7 mouse cellular contexts compared by ENCODE assay signal in genomic region chr2:148395131-148396051, GRCm38 (mm10). TPM values are rescaled to one million over a fixed set of nuclear protein-coding genes. Genes with fewer than 3 reads are reported as not detected.
DNase-seq lines count a peak whose midpoint lies in the region; ATAC-seq and TF ChIP-seq lines count a peak whose summit lies in the region.

Gene Sstr4 (plus strand): TSS chr2:148395344.

- intact Hi-C loops in left cerebral cortex, postnatal 4 days (cut with DNase I): no loop called here

- peaks cover 10% of the 10 kb centered on the region; the same call in 1 of the 2 replicates for H3K27me3 ChIP-seq in hindbrain, embryonic 15.5 days
- no peaks in the 10 kb centered on the region; the same call in 1 of the 2 replicates for H3K27me3 ChIP-seq in small intestine, adult 2 months (ENCODE audit: control insufficient read depth, insufficient read depth, low read length)

- peak within 1 kb of the TSS; percentile 50 for H3K4me3 ChIP-seq in bone marrow, adult 2 months (replicated peaks; ENCODE audit: control insufficient read depth, low read depth, low read length)
- peak within 1 kb of the TSS; percentile 71 for H3K4me3 ChIP-seq in hindbrain, embryonic 15.5 days
- peak within 1 kb of the TSS; percentile 40 for H3K4me3 ChIP-seq in small intestine, adult 2 months (ENCODE audit: low read depth, low read length)

- TF ChIP-seq POLR2A in bone marrow, adult 2 months (IDR thresholded peaks at IDR 0.05; ENCODE audit: borderline replicate concordance, control insufficient read depth, low read depth, low read length): peak; percentile 44; the same call in 1 of the 2 replicates
- no peak for TF ChIP-seq POLR2A in small intestine, adult 2 months (IDR thresholded peaks at IDR 0.05; ENCODE audit: low read depth, low read length)

- peaks cover 7% of the 10 kb centered on the region for H3K4me1 ChIP-seq in bone marrow, adult 2 months (ENCODE audit: control insufficient read depth, insufficient read depth, low read length)
- peaks cover 27% of the 10 kb centered on the region for H3K4me1 ChIP-seq in hindbrain, embryonic 15.5 days (replicated peaks)
- H3K4me1 ChIP-seq in small intestine, adult 2 months (ENCODE audit: control insufficient read depth, insufficient read depth, insufficient read length, low read length): peaks cover 7% of the 10 kb centered on the region; the same call in 1 of the 2 replicates

- peak; percentile 90 for ATAC-seq in hindbrain, embryonic 15.5 days (ENCODE audit: low FRiP score, low read depth)

- peak; percentile 37 for DNase-seq in R1 (ENCODE audit: low read depth, low spot score)
- peak; percentile 53 to 60 for DNase-seq in frontal cortex, postnatal 10 days (ENCODE audit: low spot score in 2 of 2)
- DNase-seq in left cerebral cortex, postnatal 4 days: peak; percentile 29
- DNase-seq in mesoderm, embryonic 11.5 days (ENCODE audit: low read depth, low spot score): peak; percentile 31

- peak within 1 kb of the TSS; percentile 57 for H3K9ac ChIP-seq in hindbrain, embryonic 15.5 days

- 0 out of 2 replicates have a peak within 1 kb of the TSS, but pooled peaks have one; percentile 6 for H3K27ac ChIP-seq in bone marrow, adult 2 months (ENCODE audit: control insufficient read depth, insufficient read depth, low read depth, low read length, poor library complexity)
- H3K27ac ChIP-seq in hindbrain, embryonic 15.5 days (replicated peaks): no peak within 1 kb of the TSS
- H3K27ac ChIP-seq in small intestine, adult 2 months (ENCODE audit: insufficient read depth, low read depth, low read length): no peak within 1 kb of the TSS

- peak; percentile 74 for TF ChIP-seq CTCF in bone marrow, adult 2 months (IDR thresholded peaks at IDR 0.05; ENCODE audit: control insufficient read depth, insufficient read depth, low read length)
- TF ChIP-seq CTCF in small intestine, adult 2 months (IDR thresholded peaks at IDR 0.05; ENCODE audit: extremely low read depth, insufficient read length, insufficient replicate concordance, low read depth, low read length): no peak

- H3K9me3 ChIP-seq in hindbrain, embryonic 15.5 days: no peaks in the 10 kb centered on the region

- H3K36me3 ChIP-seq in hindbrain, embryonic 15.5 days: no peaks in the 10 kb centered on the region
- no peaks in the 10 kb centered on the region for H3K36me3 ChIP-seq in small intestine, adult 2 months (ENCODE audit: control insufficient read depth, insufficient read depth, low read length)

- 7% methylated on average over 74 of the region's 83 CpGs for WGBS in bone marrow, adult 2 months
- 4% methylated on average over 82 of the region's 83 CpGs for WGBS in hindbrain, embryonic 15.5 days
- WGBS in small intestine, adult 2 months: 8% methylated on average over 83 of the region's 83 CpGs

- H3K4me2 ChIP-seq in hindbrain, embryonic 15.5 days: peak within 1 kb of the TSS; percentile 99

RNA-seq across cellular contexts. Expression of gene Sstr4, which starts in this region (rescaled TPM):
- polyA plus RNA-seq in bone marrow, adult 2 months (2011; ENCODE audit: insufficient read depth, insufficient read length, low replicate concordance, missing spikeins): not detected in 2 replicates
- polyA plus RNA-seq in hindbrain, embryonic 15.5 days (2015; fragmentation: Nextera tagmentation; extraction: Ambion mirVana): 3.9 and 4.4 TPM in 2 replicates
- 10 to 100 TPM; 19.7 to 21.2 TPM for total RNA-seq in left cerebral cortex, postnatal 4 days (2021)
- 0.50 and 0.85 TPM in 2 replicates for polyA plus RNA-seq in small intestine, adult 2 months (2012; rRNA removed)
